Mouse (Mus musculus) megakaryocyte, embryonic 14.5 days (primary cell): ENCODE results near the gene Ubxn7.

Source experiments
- FLI1 ChIP-seq: IDR thresholded peaks from 2 replicates; pipeline ENCODE4 v1.6.1; 2012; ENCODE audit warnings: low read length, inconsistent platforms, mixed read lengths
- GATA1 ChIP-seq: IDR thresholded peaks from 3 replicates; pipeline ENCODE4 v1.6.1; 2012; ENCODE audit warnings: mixed read lengths, low read length, inconsistent platforms, borderline replicate concordance

- TF ChIP-seq GATA1 (no peak), FLI1 (no peak)
Measured at GRCm38 (mm10) chr16:32312386-32312785, 19.7 kb upstream of the Ubxn7 start.
